Mouse (Mus musculus): Measurements from ENCODE around the gene Dgkd. TPM values are rescaled to one million over a fixed set of nuclear protein-coding genes. Genes with fewer than 3 reads are reported as not detected.
A peak's percentile ranks its signal among the peaks of the same experiment; 100 is the strongest.

Gene Dgkd
- total and polyA plus RNA-seq, 3 experiments: 29.5 to 135 (median 39.5) TPM

GRCm38 (mm10) chr1:87807751-87808150 lies 45.3 kb upstream of the Dgkd start:
- H3K27me3 ChIP-seq (ENCODE audit: control insufficient read depth in 1 of 2, insufficient read depth in 2 of 2, low read length in 2 of 2): no peaks in the 10 kb centered on the region
- H3K36me3 ChIP-seq (ENCODE audit: control insufficient read depth in 1 of 2, insufficient read depth in 2 of 2, low read length in 2 of 2): no peaks in the 10 kb centered on the region
- DNase-seq (ENCODE audit: low read depth, low spot score): peak; percentile 39
- no peak overlapping the region for H3K27ac ChIP-seq (ENCODE audit: control insufficient read depth, low read depth, low read length)
- H3K79me2 ChIP-seq (ENCODE audit: control insufficient read depth, insufficient read depth, low read length, poor library complexity): no peaks in the 10 kb centered on the region
- 0 out of 2 replicates have a peak, but pooled peaks have one; percentile 11 for TF ChIP-seq GATA1 (IDR thresholded peaks at IDR 0.05; ENCODE audit: low read depth, low read length)
- TF ChIP-seq USF1 (IDR thresholded peaks at IDR 0.05; ENCODE audit: low read depth, low read length): no peak
- TF ChIP-seq CHD1 (IDR thresholded peaks at IDR 0.05; ENCODE audit: low read depth, low read length): no peak
- TF ChIP-seq TAL1 (IDR thresholded peaks at IDR 0.05; ENCODE audit: low read length): 0 out of 2 replicates have a peak, but pooled peaks have one; percentile 25
- no peak for TF ChIP-seq ETS1 (IDR thresholded peaks at IDR 0.05; ENCODE audit: low read depth, low read length)
- no peak for TF ChIP-seq BHLHE40 (IDR thresholded peaks at IDR 0.05; ENCODE audit: borderline replicate concordance, low read depth, low read length)
- peaks cover 3 to 6% of the 10 kb centered on the region in 2 experiments; a peak in 3 of 4 replicates for H3K4me1 ChIP-seq (ENCODE audit: control insufficient read depth in 1 of 2, insufficient read depth in 2 of 2, low read length in 2 of 2)
- no peak overlapping the region for H3K9ac ChIP-seq (ENCODE audit: control insufficient read depth, low read depth, low read length, poor library complexity, severe bottlenecking)
- H3K4me3 ChIP-seq (ENCODE audit: control insufficient read depth in 1 of 2, insufficient read depth in 1 of 2, low read depth in 2 of 2, low read length in 2 of 2): no peak overlapping the region
- H3K9me3 ChIP-seq (replicated peaks; ENCODE audit: insufficient read depth, low read length): no peaks in the 10 kb centered on the region

DNA sequence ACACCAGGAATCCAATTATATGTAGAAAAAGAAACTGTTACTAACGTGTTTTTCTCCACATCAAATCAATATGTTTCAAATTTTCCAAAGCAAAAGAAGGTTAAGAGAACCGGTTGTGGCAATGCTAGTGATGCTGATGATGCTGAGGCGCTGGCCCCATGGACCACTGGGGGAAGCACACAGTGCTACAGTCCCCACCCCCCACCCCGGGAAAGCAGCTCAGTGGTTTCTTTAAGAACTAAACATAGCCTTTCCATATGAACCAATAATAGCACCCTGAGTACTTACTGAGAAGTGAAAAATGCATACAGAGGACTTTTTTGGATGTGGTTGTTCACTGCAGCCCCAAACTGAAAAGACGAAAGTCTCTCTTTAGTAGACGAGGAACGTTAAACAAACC lies 41.7 kb upstream of the Dgkd start:
- peaks cover 3 to 7% of the 10 kb centered on the region in 2 experiments; a peak in 3 of 4 replicates for H3K4me1 ChIP-seq (ENCODE audit: control insufficient read depth in 1 of 2, insufficient read depth in 2 of 2, low read length in 2 of 2)
- H3K4me3 ChIP-seq (ENCODE audit: control insufficient read depth in 1 of 2, insufficient read depth in 1 of 2, low read depth in 2 of 2, low read length in 2 of 2): no peak overlapping the region
- H3K27ac ChIP-seq (ENCODE audit: control insufficient read depth, low read depth, low read length): no peak overlapping the region
- no peak for DNase-seq (ENCODE audit: low read depth, low spot score)
- no peak overlapping the region for H3K9ac ChIP-seq (ENCODE audit: control insufficient read depth, low read depth, low read length, poor library complexity, severe bottlenecking)
- no peaks in the 10 kb centered on the region for H3K36me3 ChIP-seq (ENCODE audit: control insufficient read depth in 1 of 2, insufficient read depth in 2 of 2, low read length in 2 of 2)
- H3K79me2 ChIP-seq (ENCODE audit: control insufficient read depth, insufficient read depth, low read length, poor library complexity): no peaks in the 10 kb centered on the region
- no peaks in the 10 kb centered on the region for H3K27me3 ChIP-seq (ENCODE audit: control insufficient read depth in 1 of 2, insufficient read depth in 2 of 2, low read length in 2 of 2)
- TF ChIP-seq E2F4 (IDR thresholded peaks at IDR 0.05; ENCODE audit: borderline replicate concordance, low read depth, low read length) (no peak), USF2 (IDR thresholded peaks at IDR 0.05; ENCODE audit: borderline replicate concordance in 1 of 2, insufficient read depth in 1 of 2, low read depth in 1 of 2, low read length in 2 of 2) (no peak), USF1 (IDR thresholded peaks at IDR 0.05; ENCODE audit: low read depth, low read length) (no peak), MEF2A (IDR thresholded peaks at IDR 0.05; ENCODE audit: extremely low read depth, insufficient replicate concordance, low read depth, low read length, poor library complexity, severe bottlenecking) (no peak), MXI1 (IDR thresholded peaks at IDR 0.05; ENCODE audit: low read depth, low read length) (no peak), NRF1 (IDR thresholded peaks at IDR 0.05; ENCODE audit: insufficient read depth, low read depth, low read length, poor library complexity, severe bottlenecking) (no peak), SIN3A (IDR thresholded peaks at IDR 0.05; ENCODE audit: low read length) (no peak), HCFC1 (IDR thresholded peaks at IDR 0.05; ENCODE audit: low read depth, low read length) (no peak), TAL1 (IDR thresholded peaks at IDR 0.05; ENCODE audit: low read length) (no peak)
- H3K9me3 ChIP-seq (replicated peaks; ENCODE audit: insufficient read depth, low read length): no peaks in the 10 kb centered on the region

GRCm38 (mm10) chr1:87812061-87812460 lies 41.0 kb upstream of the Dgkd start:
- H3K9me3 ChIP-seq (replicated peaks; ENCODE audit: insufficient read depth, low read length): no peaks in the 10 kb centered on the region
- H3K4me1 ChIP-seq (ENCODE audit: control insufficient read depth in 1 of 2, insufficient read depth in 2 of 2, low read length in 2 of 2): peaks cover 0 to 3% of the 10 kb centered on the region in 2 experiments; a peak in 2 of 4 replicates
- H3K27ac ChIP-seq (ENCODE audit: control insufficient read depth, low read depth, low read length): no peak overlapping the region
- H3K36me3 ChIP-seq (ENCODE audit: control insufficient read depth in 1 of 2, insufficient read depth in 2 of 2, low read length in 2 of 2): no peaks in the 10 kb centered on the region
- no peak overlapping the region for H3K4me3 ChIP-seq (ENCODE audit: control insufficient read depth in 1 of 2, insufficient read depth in 1 of 2, low read depth in 2 of 2, low read length in 2 of 2)
- TF ChIP-seq USF1 (IDR thresholded peaks at IDR 0.05; ENCODE audit: low read depth, low read length): no peak
- TF ChIP-seq ELF1 (IDR thresholded peaks at IDR 0.05; ENCODE audit: low read depth, low read length): no peak
- no peak for TF ChIP-seq TCF12 (IDR thresholded peaks at IDR 0.05; ENCODE audit: low read depth, low read length)
- no peak for TF ChIP-seq MAFK (IDR thresholded peaks at IDR 0.05; ENCODE audit: borderline replicate concordance, low read depth, low read length)
- no peak for TF ChIP-seq TAL1 (IDR thresholded peaks at IDR 0.05; ENCODE audit: low read length)
- no peak for TF ChIP-seq E2F4 (IDR thresholded peaks at IDR 0.05; ENCODE audit: borderline replicate concordance, low read depth, low read length)
- TF ChIP-seq MEF2A (IDR thresholded peaks at IDR 0.05; ENCODE audit: extremely low read depth, insufficient replicate concordance, low read depth, low read length, poor library complexity, severe bottlenecking): no peak
- no peak for TF ChIP-seq UBTF (IDR thresholded peaks at IDR 0.05; ENCODE audit: borderline replicate concordance, insufficient read depth, low read depth, low read length)
- TF ChIP-seq RAD21 (IDR thresholded peaks at IDR 0.05; ENCODE audit: low read depth, low read length): no peak
- TF ChIP-seq MAZ (IDR thresholded peaks at IDR 0.05; ENCODE audit: low read depth, low read length): no peak
- no peak for TF ChIP-seq ETS1 (IDR thresholded peaks at IDR 0.05; ENCODE audit: low read depth, low read length)
- no peak for TF ChIP-seq JUND (IDR thresholded peaks at IDR 0.05; ENCODE audit: low read depth, low read length)
- no peak for TF ChIP-seq HCFC1 (IDR thresholded peaks at IDR 0.05; ENCODE audit: low read depth, low read length)
- TF ChIP-seq USF2 (IDR thresholded peaks at IDR 0.05; ENCODE audit: borderline replicate concordance in 1 of 2, insufficient read depth in 1 of 2, low read depth in 1 of 2, low read length in 2 of 2): no peak
- no peak for TF ChIP-seq TBP (IDR thresholded peaks at IDR 0.05; ENCODE audit: low read depth, low read length)
- no peaks in the 10 kb centered on the region for H3K27me3 ChIP-seq (ENCODE audit: control insufficient read depth in 1 of 2, insufficient read depth in 2 of 2, low read length in 2 of 2)
- H3K79me2 ChIP-seq (ENCODE audit: control insufficient read depth, insufficient read depth, low read length, poor library complexity): no peaks in the 10 kb centered on the region
- DNase-seq (ENCODE audit: low read depth, low spot score): no peak
- no peak overlapping the region for H3K9ac ChIP-seq (ENCODE audit: control insufficient read depth, low read depth, low read length, poor library complexity, severe bottlenecking)

All from MEL (cell line).